17 mouse cellular contexts compared by ENCODE assay signal in genomic region chr14:12547496-12547895, GRCm38 (mm10).
"Had no signal": no experiment of that assay in that cellular context is flagged by ENCODE, and none has a peak within 500 bp of the region (broad histone marks: within the 10 kb centered on the region; RNA-seq: fewer than 3 reads in every experiment).

No protein-coding gene starts in this region.

- H3K27ac ChIP-seq: liver, embryonic 15.5 days; lung, embryonic 15.5 days; macrophage; midbrain, embryonic 12.5 days; neural tube, embryonic 12.5 days; stomach, embryonic 15.5 days; stomach, postnatal 0 days had no signal

- DNase-seq: liver, postnatal 0 days; lung, adult 2 months; lung, postnatal 14 days; lung, postnatal 36 days; right cerebral cortex, postnatal 14 days; thymus, adult 2 months; thymus, postnatal 25 days; thymus, postnatal 4 days had no signal

- H3K4me2 ChIP-seq: liver, embryonic 15.5 days; lung, embryonic 15.5 days; midbrain, embryonic 12.5 days; neural tube, embryonic 12.5 days; stomach, embryonic 15.5 days had no signal

- H3K4me3 ChIP-seq: liver, embryonic 15.5 days; lung, embryonic 15.5 days; megakaryocyte, embryonic 14.5 days; midbrain, embryonic 12.5 days; neural tube, embryonic 12.5 days; stomach, embryonic 15.5 days had no signal

- H3K27me3 ChIP-seq: liver, embryonic 15.5 days; lung, embryonic 15.5 days; megakaryocyte, embryonic 14.5 days; midbrain, embryonic 12.5 days; neural tube, embryonic 12.5 days; stomach, embryonic 15.5 days had no signal

- H3K9me3 ChIP-seq: liver, embryonic 15.5 days; lung, embryonic 15.5 days; megakaryocyte, embryonic 14.5 days; midbrain, embryonic 12.5 days; neural tube, embryonic 12.5 days; stomach, embryonic 15.5 days had no signal

- ATAC-seq: liver, postnatal 0 days; lung, postnatal 0 days had no signal

- H3K4me1 ChIP-seq: liver, embryonic 15.5 days; lung, embryonic 15.5 days; megakaryocyte, embryonic 14.5 days; midbrain, embryonic 12.5 days; neural tube, embryonic 12.5 days; stomach, embryonic 15.5 days had no signal

- H3K36me3 ChIP-seq: liver, embryonic 15.5 days; lung, embryonic 15.5 days; stomach, embryonic 15.5 days had no signal

- H3K9ac ChIP-seq: liver, embryonic 15.5 days; liver, postnatal 0 days; lung, embryonic 15.5 days; midbrain, embryonic 12.5 days; neural tube, embryonic 12.5 days; stomach, embryonic 15.5 days had no signal
